Mouse (Mus musculus) MN1 (cell line): ENCODE data around the gene Ulk3.
A peak's percentile ranks its signal among the peaks of the same experiment; 100 is the strongest.

Experiments
- DNase-seq: peaks from one replicate; pipeline ENCODE4 v3.0.0-alpha.2; 2016; ENCODE audit warnings: low spot score

Gene Ulk3

GRCm38 (mm10) chr9:57568500-57568899 lies 20.8 kb upstream of the Ulk3 start:
- no peak for DNase-seq

- DNase-seq = no peak
Observed at GRCm38 (mm10) chr9:57574397-57574796, 14.9 kb upstream of the Ulk3 start.

GRCm38 (mm10) chr9:57575577-57575976 lies 13.7 kb upstream of the Ulk3 start:
- DNase-seq = no peak

- DNase-seq = no peak
Observed at GRCm38 (mm10) chr9:57577144-57577849, 12.0 kb upstream of the Ulk3 start.

GRCm38 (mm10) chr9:57584991-57585390 lies 4.3 kb upstream of the Ulk3 start:
- no peak for DNase-seq

DNA sequence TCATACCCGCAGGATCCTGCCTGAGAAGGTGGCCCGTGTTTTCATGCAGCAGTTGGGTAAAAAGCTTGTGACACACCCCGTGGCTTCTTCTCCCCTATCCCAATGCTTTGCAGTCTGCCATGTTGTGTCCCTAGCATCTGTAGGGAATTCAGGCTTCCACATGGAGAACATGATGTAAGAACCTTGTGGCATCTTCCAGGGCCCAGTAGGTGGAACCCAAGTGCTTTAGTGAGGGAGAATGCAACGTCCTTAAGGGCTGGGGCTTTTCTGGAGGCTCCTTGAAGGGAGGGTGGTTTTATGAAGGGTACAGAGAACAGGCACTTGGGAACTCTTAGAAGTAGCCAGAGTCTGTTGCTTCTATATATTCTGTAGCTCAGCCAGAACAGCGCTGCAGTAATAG lies 1.5 kb downstream of the Ulk3 start:
- peak; percentile 66 for DNase-seq

DNA sequence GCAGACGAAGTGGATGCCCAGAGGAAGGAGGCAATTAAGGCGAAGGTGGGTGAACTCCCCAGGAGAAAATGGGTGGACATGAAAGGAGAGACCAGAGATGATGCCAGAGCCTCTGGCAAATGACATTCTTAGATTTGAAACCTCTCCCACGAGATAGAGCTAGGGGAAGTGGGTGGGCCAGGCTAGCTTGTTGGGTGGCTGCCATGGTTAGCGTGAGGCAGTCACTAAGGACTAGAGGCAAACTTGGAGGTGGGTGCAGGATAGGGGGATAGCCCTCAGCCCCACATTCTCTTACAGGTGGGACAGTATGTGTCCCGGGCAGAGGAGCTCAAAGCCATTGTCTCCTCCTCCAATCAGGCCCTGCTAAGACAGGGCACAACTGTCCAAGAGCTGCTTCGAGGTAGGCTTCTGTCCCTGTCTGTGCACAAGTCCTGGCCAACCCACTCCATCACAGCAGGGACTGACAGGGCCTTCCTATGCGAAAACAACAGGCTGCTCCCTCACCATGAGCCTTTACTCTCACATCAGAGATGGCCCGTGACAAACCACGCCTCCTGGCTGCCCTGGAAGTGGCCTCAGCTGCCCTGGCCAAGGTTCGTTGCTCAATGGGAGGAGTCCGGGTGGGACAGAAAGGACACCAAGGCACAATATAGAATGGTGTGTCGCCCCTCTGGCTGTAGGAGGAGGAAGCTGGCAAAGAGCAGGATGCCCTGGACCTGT lies 4.4 kb downstream of the Ulk3 start:
- DNase-seq = no peak

DNA sequence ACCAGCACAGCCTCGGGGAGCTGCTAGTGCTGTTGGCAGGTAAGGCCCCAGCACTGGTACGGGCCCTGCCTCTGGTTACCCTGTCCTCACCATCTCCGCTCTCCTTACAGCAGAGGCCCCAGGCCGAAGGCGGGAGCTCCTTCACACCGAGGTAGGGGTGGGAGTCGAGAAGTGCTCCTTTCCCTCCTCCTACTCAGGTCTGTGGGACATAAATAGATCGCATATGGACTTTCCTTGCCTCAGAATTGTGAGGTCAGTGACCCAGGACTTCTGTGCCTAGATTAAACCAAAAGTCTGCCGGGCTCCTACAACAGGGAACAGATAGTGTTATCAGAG lies 4.9 kb downstream of the Ulk3 start:
- DNase-seq = no peak

- DNase-seq = no peak
Observed at GRCm38 (mm10) chr9:57597265-57597664, 8.0 kb downstream of the Ulk3 start.

DNA sequence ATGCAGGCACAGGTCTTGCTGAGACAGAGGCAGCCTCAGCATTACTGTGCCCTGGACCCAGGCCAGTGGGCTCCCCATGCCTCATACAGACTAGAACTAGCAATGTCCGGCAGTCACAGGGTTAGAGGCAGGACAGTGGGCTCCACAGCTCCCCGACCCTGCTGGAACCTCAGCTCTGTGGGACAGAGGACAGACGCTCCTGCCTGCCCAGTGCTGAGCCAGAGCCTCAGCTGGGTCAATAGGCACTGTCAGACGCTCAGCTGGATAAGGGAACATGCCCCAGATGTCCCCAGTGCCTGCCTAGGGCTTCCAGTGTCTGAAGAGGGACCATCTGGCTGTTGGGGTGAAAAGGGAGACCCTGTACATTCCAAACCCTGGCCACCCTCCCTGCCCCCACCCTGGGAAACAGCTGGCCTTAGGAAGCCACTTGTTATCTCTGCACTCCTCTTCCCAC lies 8.7 kb downstream of the Ulk3 start:
- no peak for DNase-seq

DNA sequence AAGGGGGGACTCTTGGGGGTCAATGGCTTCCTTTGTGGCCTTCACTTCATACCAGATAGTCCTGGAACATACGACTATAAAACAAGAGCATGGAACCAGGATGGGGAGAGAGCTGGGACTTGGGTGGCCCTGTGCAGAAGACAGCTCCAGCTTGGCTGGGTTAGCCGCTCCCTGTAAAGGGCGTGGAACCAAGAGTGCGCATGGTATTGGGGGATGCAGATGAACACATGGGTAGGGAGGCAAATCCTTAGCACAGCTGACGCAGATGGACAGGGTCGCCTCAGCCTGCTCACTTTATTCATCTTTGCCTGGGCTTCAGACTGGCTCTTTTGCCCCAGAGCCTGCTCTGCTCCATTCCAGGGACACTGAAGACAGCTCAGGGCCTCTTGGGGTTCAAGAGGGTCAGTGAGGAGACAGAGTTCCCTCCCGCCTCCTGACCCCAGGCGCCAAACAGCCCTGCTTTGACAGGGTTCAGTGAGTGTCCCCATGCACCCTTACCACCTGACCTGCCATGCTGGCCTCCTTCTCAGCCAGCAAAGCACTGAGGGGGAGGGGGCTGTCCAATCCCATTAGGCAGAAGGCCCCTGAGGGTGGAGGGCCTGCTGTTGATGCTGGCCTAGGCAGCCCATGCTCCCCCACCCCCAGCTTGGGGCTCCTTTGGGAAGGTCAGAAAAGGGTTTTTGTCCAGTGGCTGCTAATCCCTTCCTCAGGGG lies 9.8 kb downstream of the Ulk3 start:
- no peak for DNase-seq

DNA sequence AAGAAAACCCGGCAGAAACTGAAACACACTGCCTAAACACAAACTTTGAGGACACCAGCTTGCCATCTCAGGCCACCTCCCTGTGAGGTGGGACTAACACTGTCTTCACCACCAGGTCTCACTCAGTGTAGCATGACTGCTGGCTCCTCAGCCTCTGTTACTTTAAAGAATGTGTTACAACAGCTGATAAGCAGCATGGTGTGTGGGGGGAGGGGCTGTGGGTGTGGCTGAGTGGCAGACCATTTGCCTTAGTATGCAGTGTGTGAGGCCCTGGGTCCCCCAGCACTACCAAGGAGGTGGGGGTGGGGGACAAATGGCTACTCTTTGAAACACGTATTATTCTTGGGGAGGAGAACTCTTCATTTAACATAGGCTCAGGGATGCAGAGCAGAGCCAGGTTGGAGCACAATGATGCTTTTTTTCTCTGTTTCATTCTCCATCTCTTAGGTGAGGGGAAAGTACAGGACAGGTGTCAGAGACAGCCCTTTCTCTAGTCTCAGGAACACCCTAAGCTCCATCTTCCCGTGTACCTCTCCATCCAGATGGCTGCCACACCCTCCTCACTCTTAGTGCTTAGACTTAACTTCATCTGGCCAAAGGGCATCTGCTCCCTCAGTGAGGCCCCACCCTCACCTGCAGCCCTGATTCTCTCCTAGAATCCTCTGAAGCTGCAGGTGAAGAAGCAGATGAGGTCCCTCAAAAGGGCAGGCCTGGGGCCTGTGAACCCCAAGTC lies 11.5 kb downstream of the Ulk3 start:
- DNase-seq = no peak

DNA sequence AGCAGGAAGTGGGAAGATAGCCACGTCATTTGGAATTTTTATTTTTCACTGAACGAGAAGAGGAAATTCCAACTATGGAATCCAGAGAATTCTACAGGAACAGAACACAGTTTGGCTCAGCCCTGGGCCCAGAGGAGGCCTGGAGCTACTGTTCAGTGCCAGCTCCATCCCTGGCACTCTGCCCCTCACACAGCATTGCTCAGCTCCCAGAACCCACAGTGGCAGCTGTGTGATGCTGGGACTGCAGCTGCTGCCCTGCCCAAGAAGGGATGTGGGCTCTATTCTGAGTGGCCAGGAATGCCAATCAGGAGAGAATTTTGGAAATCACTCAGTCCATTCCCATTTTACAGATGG lies 12.1 kb downstream of the Ulk3 start:
- peak; percentile 32 for DNase-seq

DNA sequence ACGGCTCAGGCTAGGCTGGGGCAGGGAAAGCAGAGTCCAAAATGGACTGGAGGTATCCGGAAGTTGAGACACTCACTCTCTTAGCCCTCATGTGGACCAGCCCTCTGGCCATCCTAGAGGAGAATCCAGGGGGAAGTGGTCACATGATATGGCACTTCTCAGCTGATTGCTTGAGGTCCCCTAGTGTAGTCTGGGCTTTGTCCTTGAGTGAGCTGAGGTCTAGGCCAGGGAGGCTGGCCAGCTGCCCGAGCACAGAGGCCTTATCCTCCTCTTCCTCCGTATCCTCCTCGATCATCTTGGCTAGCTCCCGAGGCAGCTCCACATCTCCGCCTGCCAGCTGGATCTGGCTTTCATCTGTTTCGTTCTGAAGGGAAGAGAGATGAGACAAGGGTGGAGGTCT lies 12.8 kb downstream of the Ulk3 start:
- DNase-seq = peak; percentile 58

DNA sequence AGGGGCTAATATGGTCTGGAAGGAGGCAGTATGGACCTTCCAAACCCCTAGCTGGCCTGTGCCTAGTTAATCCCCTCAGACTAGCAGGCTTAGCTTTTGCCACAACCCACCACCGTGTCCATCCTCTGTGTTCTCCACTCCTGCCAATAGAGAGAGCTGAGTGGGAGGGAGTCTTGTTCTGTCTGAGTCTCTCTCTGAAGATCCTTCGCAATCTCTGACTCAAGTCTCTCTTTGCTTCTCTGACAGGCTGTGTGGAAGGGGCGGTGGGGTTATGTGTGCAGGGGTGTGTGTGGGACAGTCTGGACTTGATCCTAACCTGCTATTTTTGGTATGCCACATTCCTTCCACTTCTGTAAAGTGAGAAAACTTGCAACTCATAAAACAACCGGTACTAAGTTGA lies 15.6 kb downstream of the Ulk3 start:
- no peak for DNase-seq

GRCm38 (mm10) chr9:57605503-57605902 lies 16.3 kb downstream of the Ulk3 start:
- no peak for DNase-seq

DNA sequence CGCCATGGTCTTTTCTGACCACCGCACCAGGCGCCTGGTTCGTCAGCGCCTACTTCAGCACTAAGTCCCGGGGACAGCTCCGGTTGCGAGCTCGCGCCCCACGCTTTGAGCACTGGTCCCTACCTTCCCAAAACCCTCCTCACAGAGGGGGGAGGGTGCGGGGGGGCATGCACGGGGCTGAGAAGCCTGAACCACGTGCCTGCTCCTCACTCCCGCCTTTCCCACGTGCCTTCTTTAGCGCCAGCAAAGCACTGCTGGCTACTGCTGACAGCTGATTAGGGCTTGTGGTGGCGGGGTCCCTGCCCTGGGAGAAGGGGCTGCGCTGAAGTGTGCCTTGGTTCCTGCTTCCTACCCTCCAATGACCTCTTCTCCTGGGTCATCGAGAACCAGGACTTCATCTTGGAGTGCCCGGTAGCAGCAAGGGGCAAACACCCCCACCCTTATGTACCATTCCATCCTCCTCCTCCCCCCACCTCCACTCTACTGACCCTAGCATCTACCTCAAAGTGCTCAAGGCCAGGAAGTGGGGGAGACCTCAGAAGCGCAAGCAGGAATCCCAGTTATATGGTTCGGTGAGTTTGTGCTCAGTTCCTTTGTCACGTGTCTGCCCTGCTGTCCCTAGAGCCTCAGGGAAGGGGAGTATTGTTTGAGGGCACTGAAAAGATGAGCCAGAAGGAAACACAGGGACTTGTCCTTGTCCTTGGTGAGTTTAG lies 17.0 kb downstream of the Ulk3 start, which contains the start of gene Cplx3:
TSS of gene Cplx3 (minus strand) at position 143 of the 713 bp plus-strand sequence.
- no peak for DNase-seq

DNA sequence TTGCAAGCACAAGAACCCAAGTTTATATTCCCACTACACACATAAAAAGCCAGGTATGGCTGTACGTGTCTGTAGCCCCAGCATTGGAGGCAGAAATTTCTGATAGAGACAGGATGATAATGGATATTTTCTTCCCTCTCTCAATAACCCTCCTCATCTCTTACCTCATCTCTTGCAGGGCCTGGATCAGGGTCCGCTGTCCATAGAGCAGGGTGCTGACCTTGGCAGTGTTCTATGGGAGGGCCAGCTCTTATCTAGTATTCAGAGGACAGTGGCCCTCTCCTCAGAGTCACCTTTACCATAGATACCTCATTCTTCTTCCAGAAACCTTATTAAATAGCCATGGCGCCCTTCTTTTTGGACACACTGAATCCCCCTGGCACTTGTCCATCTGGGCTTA lies 20.6 kb downstream of the Ulk3 start:
- no peak for DNase-seq

GRCm38 (mm10) chr9:57610359-57610826 lies 21.1 kb downstream of the Ulk3 start:
- no peak for DNase-seq

DNA sequence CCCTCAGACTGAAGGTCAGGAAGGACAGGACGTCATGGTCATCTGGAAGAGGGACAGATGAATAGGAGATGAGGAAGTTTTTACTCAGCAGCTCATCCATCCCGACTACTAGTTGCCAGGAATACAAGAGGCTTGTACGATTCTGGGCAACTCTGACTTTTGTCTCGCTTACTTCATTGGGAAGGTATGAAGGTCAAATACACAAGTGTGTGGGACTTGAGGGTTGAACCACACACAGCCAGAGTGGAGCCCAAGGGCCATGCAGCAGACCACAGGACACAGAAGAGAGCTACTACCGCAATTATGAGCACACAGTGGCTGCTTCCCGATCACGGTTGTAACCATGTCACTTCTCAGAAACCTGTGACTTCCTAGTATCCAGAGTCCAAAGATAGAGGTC lies 23.3 kb downstream of the Ulk3 start:
- DNase-seq = no peak

DNA sequence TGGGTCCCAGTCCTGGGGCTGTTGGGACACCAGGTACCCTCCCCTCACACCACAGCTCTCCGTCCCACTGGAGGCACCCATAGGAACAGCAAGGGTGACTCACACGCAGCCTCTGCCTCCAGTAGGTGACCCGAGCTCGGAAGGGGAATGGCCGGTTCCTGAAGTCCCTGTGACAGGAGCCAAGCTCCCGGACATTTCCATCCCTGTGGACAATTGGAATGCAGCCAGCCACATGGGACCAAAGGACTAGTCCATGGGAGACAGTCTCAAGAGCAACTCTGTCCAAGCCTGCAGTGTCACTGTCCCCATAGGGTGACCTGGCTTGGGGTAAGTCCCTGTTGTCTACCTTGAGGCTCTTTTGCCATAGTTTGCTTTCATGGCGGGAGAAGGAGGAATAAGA lies 24.7 kb downstream of the Ulk3 start:
- no peak for DNase-seq

DNA sequence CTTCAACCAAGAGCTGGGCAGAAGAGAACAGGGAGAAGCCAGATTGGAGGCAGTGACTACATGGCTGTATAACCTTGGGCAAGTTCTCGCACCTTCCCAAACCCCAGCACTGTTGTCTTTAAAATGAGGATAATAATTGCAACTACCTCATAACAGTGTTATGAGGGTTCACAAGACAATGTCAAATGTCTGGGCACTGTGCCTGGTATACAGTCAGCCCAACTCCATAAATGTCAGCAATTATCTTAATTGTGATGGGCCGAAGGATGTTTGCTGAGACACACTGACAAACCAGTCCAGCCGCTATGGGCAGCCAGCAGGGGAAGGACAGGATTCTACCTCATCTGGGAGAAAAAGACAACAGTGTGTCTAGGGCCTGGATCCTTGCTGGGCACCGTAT lies 25.5 kb downstream of the Ulk3 start:
- DNase-seq = no peak
